Mouse (Mus musculus) spleen, postnatal 14 days (tissue): ENCODE data around the gene Ebp.

Experiments
- DNase-seq, 2 experiments: peaks; one replicate each; pipeline ENCODE4 v3.0.0; 2021 to 2022; ENCODE audit warnings: low spot score in 2 of 2

Ebp gene

DNA sequence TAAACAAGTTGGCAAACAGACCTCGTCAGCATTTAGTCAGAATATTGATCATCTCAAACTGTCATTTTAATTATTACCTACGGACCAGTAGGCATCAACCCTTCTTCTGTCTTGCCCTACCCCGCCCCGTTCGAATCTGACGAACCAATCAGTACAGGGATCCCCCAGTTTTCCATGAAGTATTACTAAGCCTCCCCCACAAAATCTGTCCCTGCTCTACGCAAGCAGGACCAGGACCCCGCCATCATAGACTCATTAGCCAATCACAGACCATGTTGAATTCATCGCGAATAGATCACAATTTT lies at the start of gene Ebp:
Gene Ebp (minus strand): TSS at position 94 of the 305 bp plus-strand sequence.
- DNase-seq: no peak

DNA sequence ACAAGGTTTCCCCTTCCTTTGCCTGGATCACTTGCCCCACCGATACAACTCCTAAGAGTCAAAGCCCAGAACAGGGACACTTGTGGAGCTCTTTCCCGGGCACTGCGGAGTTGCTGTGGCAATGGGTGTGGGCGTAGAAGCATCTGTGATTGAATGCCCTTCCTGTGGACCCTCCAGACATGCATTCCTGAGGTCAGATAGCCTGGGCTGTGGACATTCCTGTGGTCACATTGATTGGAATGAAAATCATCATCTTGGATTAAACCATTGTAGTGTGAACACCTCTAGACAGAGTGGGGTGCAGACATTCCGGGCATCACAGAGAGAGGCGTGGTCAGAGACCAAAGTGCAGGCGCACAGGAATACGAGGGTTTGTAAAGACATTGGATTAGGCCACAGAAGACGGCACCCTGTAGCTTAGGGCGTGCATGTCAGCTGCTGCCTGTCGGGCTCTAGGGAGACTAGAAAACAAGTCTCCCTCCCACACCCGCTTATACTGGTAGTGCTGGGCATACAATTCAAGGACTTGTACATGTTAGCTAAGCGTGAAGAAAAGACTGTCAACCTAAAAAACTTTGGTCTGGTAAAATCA lies 45.6 kb upstream of the Ebp start:
- no peak for DNase-seq

DNA sequence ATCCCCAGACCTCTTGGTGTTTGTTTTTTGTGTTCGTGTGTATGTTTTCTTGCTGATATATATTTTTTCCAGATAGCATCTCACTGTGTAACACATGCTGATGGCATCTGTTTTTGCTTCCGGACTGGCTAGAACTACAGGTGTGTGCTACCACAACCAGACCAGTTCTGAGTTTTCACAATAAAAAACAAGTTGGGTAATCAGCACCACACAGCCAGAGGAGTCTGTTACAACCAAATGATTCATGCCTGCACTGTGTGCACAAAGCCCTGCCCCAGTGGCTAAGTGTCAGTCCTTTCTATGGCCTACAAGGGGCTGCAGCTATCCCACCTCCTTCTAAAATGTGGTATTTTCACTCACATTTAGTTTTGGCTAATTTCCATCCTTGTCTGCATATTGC lies 43.4 kb upstream of the Ebp start:
- no peak for DNase-seq

DNA sequence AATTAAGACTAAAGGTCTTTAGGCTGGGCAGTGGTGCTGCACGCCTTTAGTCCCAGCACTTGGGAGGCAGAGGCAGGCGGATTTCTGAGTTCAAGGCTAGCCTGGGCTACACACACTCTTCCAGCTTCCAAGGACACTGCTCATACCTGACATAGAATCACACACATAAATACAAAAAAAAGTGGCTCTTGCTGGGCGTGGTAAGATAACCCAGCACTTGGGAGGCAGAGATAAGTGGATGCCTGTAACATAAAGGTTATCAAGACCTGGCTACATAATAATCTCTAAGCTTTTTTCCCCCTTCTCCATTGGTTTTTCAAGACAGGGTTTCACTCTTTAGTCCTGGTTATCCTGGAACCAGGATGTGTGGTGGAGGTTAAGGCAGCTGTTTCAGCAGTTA lies 40.3 kb upstream of the Ebp start:
- no peak for DNase-seq

DNA sequence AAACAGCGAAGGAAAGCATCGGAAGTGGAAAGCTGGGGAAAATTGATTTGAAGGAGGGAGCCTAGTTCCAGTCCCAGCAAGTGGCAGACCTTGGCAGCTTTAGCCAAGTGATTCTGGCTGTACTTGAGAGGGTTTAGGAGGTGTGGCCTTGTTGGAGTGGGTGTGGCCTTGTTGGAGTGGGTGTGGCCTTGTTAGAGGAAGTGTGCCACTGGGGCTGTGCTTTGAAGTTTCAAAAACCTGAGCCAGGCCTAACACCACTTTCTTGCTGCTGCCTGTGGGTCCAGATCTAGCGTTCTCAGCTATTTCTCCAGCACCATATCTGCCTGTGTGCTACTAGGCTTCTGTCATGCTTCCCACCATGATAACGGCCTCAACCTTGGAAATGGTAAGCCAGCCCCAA lies 37.0 kb upstream of the Ebp start:
- no peak for DNase-seq

DNA sequence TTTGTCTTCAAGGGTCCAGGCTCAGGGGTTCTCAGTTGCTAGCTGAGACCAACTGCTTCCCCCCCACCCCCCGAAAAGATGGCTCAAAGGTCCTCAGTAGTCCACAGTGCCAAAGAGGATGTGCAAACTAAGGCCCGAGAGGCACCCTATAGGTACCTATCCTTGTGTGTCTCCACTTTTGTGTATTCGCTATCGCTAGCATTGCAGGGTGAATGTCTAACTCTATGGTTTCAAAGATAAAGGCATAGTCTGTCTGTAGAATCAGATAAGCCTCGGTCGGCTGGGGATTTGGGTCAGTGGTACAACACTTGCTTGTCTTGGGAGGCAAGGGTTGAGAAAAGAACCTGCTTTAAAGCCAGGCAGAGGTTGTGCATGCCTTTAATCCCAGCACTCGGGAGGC lies 30.2 kb upstream of the Ebp start:
- no peak for DNase-seq

DNA sequence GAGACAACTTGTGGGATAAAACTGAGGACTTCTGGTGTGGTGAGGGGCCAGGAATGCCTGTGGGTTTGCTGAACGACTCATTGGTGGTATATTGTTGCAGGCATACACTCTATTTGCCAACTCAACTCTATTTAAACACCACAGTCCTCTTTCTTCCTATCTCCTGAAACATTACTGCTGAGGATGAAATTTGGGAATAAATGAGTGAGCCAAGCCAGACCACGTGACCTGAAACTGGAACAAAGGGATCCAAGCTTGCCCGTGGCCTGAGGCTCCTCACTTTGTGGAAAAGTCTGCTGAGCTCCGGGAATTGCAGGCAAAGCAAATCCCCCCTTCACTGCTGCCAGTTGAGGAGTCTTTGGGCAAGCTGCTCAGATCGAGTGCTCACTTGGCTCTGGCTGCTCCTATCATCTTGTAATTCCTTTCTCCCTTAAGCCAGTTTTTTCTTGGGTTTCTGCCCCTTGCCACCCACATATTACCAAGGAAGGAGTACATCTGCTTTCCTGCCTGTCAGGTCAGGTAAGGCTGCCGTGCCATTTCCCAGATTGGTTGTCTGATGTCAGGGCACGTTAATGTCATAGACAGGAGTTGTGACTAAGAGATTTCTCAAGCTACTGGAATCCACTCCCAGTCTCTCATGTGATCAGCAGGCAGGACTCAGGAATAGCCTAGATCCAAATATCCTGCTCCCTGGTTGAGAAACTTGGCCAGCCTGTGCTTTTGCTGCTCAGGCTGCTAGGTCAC lies 29.5 kb upstream of the Ebp start:
- DNase-seq: no peak

DNA sequence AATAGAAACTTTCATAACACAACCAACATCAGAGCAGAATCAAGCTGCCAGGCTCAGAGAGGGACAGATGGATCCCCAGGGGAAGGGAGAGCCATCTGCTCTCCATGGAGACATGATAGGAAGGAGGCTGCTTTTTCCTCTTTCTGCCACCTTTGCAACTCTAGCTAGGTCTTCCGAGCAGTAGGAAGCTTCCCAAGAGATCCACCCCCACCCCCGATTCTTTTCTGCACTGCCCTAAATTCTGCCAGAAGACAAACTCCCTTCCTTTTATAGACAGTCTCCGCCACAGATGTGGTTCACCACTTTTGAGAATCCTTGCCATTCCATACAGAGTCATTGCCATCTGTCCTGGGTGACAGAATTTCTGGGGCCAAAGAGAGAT lies 29.0 kb upstream of the Ebp start:
- no peak for DNase-seq

DNA sequence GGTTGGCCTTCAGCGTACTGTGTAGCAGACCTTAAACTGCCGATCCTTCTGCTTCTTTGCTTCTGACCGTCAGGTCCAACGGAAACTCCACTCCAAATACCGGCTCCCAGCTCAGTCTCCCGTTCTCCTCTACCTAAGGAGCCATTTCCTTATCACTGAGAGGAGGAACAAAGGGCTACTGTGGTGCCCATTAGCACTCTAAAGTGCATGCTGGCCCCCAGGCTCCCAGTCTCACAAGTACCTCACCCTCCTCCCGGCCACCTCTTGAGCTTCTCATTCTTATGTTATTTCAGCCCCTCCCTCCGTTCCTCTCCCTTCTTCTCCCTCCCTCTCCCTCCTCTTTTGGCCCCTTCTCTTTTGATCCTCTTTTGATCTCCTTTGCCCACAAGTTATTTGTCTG lies 26.3 kb upstream of the Ebp start:
- DNase-seq: no peak

DNA sequence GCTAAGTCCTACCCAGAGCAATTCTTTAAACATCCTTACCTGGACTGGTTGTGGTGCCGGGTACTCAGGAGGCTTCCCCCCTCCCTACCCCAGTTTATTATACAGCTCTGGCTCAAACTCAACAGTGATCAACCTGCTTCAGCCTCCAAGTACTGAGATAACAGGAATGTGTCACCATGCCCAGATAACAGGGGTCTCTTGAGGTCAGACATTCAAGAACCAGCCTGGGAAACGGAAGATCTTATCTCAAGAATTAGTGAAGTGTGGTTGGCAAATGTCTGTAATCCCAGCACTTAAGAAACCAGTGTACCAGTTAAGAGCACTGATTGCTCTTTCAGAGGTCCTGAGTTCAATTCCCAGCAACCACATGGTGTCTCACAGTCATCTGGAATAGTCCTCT lies 24.8 kb upstream of the Ebp start:
- DNase-seq: no peak

DNA sequence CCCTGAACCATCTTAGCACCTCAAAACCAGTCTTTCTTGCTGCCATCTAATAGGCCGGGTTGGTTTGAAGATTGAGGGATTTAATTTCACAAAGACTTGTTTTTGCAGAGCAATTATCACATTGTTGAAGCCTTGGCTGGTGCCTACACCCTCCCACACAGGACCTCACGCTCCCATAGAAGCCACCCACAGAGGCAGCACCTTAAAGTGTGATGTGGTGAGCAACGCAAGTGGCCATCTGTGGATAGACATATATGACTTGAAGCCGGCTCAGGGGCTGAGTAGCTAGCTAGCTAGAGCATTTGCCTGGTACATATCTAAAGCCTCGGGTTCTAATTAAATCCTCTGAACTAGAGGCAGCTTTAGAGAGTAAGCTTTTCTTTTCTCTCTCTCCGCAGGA lies 24.1 kb upstream of the Ebp start:
- DNase-seq: no peak

DNA sequence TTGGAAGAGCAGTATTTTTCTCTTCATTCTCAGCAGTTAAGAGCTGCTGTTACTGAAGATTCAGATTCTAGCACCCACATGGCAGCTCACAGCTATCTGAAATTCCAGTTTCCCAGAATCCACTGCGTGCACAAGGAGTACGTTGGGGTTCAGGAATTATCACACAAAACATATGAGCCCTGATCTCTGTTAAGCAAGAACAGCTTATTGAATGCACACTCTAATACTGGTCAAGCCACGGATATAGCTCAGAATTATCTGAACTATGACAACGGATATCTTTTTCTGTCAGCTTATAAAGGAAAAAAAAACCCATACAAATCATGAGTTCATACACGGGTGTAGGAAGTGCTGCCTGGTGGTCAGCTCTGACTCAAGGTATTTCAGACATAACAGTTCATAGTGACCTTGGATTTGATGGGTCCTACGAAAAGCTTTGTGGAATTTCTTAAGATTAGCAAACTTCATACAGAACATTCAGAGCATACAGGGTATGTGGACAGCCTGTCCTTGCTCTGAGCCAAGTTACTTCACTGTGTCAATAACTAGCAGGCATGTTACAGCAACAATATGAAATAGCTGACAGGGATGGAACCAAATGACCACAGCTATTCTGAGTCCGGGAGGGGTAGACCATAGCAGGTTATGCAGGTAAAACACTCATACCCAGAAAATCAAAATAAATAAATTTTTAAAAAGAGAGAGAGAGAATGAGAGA lies 18.3 kb upstream of the Ebp start:
- DNase-seq: no peak

DNA sequence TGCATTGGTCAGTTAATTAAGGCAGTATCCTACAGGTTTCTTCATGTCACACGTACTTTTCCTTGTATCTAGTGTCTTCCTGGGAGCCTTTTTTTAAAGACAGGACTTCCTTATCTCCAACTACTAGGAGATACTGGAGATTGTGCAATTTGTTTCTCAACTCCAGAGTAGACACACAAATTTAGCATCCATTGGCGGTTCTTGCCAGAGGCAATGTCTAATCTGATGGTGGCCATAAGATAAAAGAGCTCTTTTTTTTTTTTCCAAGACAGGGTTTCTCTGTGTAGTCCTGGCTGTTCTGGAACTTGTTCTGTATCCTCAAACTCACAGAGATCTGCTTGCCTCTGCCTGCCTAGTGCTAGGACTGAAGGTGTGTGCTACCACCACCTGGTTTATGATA lies 16.4 kb upstream of the Ebp start:
- DNase-seq: no peak

DNA sequence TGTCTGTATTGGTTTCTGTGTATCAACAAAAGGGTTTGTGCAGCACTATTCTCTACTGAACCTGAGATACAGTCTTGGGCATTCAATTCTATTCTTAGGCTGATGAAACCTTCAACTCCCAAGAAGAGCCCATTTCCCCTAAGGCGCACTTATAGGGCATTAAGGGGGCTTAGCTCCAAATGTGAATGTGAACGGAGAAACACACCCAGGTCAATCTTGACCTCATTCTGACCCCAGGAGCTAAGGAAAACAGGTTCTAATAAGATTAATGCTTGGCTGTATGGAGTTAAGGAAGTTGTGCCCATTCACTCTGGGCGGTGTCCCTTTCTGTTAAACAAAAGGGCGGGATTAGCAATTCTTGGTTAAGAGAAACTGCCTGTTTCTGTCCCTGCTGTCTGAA lies 13.9 kb upstream of the Ebp start:
- no peak for DNase-seq

DNA sequence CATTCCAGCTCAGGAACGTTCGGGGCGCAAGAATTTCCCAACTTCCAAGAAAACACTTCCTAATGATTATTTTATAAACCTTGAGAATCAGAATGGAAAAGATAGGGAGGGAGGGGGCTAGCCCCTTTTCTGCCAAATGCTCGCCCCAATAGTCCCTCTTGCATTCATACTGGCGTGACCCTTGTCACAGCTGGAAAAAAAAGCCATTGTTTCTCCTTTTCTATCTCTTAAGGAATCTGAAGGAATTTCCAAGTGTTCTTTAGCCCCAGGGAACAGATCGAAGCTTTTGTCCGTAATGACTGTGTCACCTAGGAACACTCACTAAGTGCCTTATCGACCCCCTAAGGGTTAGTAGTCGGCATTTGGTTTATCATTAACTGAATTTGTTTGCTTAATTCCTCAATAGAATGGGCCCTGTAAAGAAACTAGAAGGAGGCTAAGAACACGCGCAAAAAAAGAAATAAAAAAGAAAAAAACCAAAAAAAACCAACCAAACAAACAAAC lies 13.4 kb upstream of the Ebp start:
- DNase-seq: no peak

DNA sequence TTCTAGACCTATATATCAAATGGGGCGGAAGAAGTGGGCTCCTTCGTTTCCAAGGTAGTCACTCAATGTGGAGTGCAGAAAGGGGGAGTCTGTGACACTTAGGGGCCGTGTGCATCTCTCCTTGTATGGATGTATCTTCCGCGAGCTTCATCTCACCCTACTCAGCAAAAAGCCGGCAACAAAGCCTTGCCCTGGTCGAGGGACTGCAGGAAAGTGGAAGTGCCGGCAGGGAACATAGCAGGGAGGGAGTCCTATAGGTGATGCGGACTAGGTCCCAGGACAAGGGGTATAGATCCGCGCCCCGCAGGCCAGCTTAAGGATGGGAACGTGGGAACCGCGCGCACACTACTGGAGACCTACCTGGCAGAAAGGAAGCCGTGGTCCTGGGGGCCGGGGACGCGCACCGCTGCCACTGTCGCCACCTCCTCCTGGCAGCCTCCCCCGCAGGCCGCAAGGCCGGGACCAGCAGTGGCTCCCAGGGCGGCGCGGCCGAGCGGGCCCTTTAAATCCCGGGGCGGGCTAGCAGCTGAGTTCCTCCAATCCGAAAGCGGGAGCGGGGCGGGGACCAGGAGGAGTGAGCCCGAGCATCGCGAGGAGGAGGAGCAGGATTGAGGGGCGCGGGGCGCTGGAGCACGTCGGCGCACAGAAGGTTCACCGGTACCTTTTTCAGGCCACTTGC lies 12.8 kb upstream of the Ebp start, which contains the start of gene Porcn:
Gene Porcn (minus strand): TSS at position 511 of the 679 bp plus-strand sequence.
- DNase-seq: peak; percentile 31 to 38

DNA sequence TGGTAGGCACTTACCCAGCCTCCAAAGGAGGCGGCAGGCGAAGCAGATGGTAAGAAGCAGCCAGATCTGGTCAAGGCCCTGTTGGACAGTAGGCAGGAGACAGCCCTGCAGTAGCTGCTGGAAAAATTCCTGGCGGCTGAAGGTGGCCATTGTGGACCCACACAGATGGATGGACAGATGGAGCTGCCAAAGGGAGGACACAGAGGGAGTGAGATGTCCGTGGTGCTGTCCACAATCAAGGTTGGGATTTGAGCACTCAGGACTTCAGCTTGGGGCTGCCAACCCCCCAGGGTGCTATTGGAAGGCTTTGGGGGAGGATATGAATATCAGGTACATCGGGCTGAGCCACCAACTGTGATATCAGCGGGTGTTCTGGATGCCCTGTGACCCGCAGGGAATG lies 12.2 kb upstream of the Ebp start:
- DNase-seq: no peak

DNA sequence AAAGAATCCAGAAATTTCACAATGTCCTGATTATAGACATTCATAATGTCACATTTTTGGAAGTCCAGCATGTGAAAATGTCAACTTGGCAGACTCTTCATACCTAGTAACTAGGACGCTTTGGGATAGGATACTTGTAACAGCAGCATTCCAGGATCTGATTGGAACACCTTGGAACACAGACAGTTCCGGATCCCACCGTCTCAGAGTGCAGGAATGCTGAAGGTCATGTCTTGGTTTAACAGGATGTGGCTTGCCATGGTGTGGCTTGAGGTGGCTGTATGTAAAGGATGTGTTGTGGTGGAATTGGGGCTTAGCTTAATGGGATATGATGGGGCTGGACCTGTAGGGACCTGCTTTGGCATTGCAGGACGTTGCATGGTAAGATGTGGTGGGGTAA lies 11.8 kb upstream of the Ebp start:
- no peak for DNase-seq

DNA sequence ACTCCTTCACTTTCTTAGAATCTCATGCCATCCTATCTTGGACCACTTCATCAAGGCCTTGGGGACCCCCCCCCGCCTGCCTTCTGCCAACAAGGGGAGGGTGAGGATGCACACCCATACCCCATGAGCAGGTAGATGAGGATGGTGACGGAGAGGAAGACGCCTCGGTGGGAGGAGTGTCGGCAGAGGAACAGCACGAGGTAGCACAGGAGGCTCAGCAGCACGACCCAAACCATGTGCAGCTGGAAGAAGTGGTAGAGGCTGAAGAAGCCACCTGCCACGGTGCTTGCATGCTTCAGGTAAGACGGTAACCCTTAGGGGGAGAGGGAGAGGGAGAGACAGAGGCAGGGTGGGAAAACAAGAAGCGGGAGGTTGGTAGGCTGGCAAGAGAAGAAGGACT lies 10.8 kb upstream of the Ebp start:
- no peak for DNase-seq

DNA sequence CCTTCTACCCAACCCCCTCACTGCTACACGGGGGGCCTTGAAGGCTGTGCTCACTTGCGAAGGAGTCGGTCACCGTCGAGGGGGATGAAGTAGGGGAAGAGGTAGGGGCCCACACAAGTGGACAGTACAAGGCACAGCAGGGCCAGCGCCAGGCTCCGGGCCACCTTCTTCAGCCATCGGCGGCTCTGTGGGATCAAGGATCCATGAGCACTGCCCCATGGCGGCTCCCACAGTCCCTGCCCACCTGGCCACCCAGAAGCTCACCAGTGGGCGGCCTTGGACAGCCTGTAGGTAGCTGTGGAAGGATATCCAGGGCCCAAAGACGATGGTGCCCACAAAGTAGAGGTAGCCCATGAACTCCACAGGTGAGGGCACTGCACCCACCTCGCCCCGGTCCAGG lies 9.8 kb upstream of the Ebp start:
- no peak for DNase-seq

DNA sequence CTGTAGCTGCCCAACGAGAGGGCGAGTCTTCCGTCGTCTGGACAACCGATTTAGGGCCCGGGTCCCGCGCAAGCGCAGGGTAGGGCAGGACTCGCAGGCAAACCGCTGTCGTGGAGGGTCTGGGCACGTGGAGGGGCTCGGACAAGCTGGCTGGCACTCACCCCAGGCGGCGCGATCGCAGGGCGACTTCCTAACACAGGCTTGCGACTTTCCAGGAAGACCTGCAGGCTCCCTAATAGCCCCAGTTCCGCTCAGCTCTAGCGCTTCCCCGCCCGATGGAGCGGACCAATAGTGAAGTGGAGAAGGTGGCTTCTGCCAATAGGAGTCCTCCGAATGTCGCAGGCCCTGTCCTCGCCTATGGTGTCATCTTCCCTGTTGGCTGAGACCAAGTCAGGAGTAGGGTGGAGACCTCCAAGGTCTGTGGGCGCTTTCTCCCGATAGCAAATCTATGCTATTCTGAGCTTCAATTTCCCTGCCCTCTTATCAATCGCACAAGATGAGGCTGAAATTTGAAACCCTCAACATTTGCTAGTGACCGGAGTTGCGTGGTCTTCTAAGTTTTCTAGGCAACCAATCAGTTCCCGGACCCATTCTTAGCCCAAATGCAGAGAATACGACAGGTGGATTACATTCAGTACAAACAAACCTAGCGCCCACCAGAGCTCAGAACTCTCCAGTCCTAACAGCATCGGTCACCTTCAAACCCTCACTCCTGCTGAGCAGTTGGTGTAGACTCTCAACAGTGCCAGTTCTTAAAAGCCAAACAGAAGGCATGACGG lies 483 bp downstream of the Ebp start:
- peak; percentile 55 to 61 for DNase-seq

DNA sequence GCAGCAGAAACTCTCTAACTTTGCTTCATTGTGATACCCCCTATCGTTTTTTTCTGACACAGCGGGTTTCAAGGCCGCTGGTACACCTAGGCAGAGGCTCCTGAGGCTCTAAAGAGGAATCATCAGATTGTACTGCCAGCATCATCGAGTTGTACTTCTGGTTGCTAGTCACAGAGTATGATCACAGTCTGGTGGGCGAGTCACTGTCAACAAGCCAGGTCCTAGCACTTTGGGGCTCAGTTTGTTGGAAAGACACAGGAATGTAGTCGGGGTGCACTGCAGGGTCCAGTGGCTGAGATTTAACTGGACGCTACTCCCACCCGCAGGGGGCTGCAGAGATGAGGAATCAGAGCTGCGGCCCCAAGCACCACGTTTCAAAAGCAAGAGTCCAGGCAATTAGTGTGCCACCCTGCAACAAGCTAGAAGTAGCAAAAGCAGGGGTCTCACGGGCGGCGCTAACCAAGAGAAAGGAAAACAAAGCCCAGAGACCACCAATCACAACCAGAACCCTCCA lies 1.1 kb downstream of the Ebp start:
- DNase-seq: no peak
